Mouse (Mus musculus) lung, postnatal 25 days (tissue): Measurements from ENCODE around the gene Chst8.

Experiments used
- DNase-seq: peaks from one replicate; pipeline ENCODE4 v3.0.0; 2022; ENCODE audit warnings: low spot score

Chst8 gene

DNA sequence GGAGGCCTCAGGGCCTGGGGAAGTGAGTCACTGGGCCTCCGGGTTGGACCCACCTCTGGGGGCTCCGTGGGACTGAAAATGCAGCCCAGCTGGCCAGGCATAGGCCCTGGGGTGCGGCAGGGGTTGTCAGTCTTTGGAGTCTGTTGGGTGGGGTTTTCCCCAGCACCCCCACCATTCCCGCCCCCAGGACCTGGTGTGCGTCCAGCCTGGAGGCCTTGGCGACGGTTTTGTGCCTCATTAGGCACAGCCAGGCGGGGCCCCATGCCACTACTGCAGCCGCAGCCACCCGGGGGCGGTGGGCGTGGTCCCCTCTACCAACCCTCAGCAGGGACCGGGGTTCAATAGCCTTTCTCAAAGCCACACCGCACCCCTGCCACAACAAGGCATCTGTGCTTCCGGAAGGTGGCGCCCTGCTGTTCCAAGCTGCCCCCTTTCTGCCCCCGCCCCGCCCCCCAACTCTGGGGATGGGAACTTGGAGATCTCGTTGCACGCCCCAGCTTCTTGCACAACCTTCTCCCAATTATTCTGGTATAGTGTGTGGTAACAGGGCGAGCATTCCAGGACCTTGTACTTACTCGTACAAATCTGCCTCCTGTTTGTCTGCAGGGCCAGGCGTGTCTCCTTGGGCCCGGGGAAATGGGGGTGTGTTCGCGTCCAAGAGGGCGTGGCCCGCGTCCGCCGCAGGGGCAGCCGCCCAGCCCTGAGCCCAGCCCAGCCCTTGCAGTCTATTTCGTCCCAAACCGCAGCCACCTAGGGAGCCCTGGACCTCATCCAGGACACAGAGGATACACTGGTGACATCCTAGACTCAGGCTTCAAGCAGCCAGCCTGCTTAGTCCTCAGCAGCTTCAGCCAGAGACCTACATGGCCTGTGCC is 182.1 kb downstream of the Chst8 start:
- DNase-seq, result peak; percentile 74

DNA sequence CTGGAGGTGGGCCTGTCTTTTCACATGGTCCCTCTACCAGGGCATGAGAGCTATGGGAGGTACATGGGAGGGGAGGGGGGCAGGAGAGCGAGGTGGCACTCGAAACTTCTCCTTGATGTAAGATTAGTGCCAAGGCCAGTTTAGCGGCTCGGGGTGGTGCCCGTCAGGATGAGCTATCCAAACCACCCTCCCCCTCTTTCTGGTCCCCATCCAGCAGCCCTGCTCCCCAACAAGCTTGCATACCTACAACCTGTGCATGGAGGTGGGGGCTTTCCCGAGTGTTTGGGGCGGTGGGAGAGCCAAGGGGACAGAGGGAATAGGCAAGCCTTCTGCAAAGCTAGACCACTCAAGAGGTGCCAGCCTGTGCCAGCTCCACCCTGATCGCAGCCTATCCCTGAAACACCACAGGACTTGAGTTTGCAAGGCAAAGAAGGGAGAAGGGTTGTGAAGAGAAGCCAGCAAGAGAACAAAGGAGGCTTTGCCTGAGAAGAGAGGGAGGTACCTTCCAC is 182.8 kb downstream of the Chst8 start:
- DNase-seq, result no peak
